In the genomic region with DNA sequence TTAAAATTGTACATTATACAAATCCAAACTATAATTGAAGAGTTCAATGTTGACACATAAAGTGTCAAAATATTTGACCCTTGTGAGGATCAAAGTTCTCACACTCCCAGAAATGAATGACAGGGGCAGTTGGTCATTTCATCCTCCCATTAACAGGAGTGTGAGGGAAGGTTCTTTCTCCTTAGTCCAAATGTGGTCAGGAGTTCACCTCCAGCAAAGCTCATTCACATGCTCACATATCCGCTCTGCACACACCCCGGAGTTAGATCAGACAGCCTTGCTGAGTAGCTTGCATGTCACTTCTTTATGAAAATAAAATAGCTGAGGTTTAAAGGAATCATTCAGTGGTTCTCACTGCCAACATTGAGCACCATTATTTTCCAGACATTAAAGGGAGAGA, we compare ENCODE assay signal across 4 mouse cellular contexts. TPM values are rescaled to one million over a fixed set of nuclear protein-coding genes. Genes with fewer than 3 reads are reported as not detected.
DNase-seq lines count a peak whose midpoint lies in the region; TF ChIP-seq lines count a peak whose summit lies in the region.
"Not testable (repeated sequence)": the region's sequence is repeated elsewhere in the genome, so short reads cannot be mapped to it uniquely, and the experiment has no call there.

No protein-coding gene starts in this region.

- WGBS in kidney, adult 2 months: 54% methylated on average over 2 of the region's 2 CpGs
- WGBS in liver, adult 2 months: 28% methylated on average over 2 of the region's 2 CpGs

- H3K36me3 ChIP-seq in kidney, adult 2 months (ENCODE audit: control insufficient read depth, insufficient read depth, low read length); liver, adult 2 months (ENCODE audit: control insufficient read depth, insufficient read depth, low read length); myocyte (ENCODE audit: control insufficient read depth, insufficient read depth): not testable (repeated sequence)

- not testable (repeated sequence) for H3K4me3 ChIP-seq in kidney, adult 2 months (ENCODE audit: insufficient read depth, low read depth, low read length); liver, adult 2 months (ENCODE audit: insufficient read depth, low read depth, low read length); myocyte

- H3ac ChIP-seq in myocyte (ENCODE audit: control insufficient read depth, insufficient read length): not testable (repeated sequence)

- DNase-seq in kidney, adult 2 months: peak; percentile 54
- peak; percentile 66 for DNase-seq in kidney, adult 9 months
- peak; percentile 75 for DNase-seq in liver, adult 2 months (ENCODE audit: extremely low read depth, low read depth, low spot score)

- H3K4me2 ChIP-seq in myocyte (ENCODE audit: low read depth): peak overlapping the region; percentile 18

- TF ChIP-seq CTCF in kidney, adult 2 months (conservative IDR thresholded peaks at IDR 0.05; ENCODE audit: insufficient read depth, insufficient read length, low read depth, low read length); liver, adult 2 months (IDR thresholded peaks at IDR 0.05; ENCODE audit: low read depth, low read length): not testable (repeated sequence)

- H3K9ac ChIP-seq in liver, adult 2 months (ENCODE audit: low read depth, low read length): not testable (repeated sequence)

- not testable (repeated sequence) for H3K4me1 ChIP-seq in kidney, adult 2 months (ENCODE audit: control insufficient read depth, insufficient read depth, low read length); liver, adult 2 months (ENCODE audit: control insufficient read depth, insufficient read depth, low read length)

- H3K79me2 ChIP-seq in liver, adult 2 months (ENCODE audit: control insufficient read depth, insufficient read depth, low read length); myocyte (ENCODE audit: control insufficient read depth, insufficient read depth): not testable (repeated sequence)

- TF ChIP-seq POLR2A in kidney, adult 2 months (IDR thresholded peaks at IDR 0.05; ENCODE audit: low read depth, low read length); liver, adult 2 months (IDR thresholded peaks at IDR 0.05; ENCODE audit: extremely low read depth, insufficient read depth, low read length); myocyte (IDR thresholded peaks at IDR 0.05; ENCODE audit: insufficient read length, low read depth): not testable (repeated sequence)

- H3K27ac ChIP-seq in kidney, adult 2 months (ENCODE audit: insufficient read depth, low read depth, low read length): not testable (repeated sequence)
- peak overlapping the region; percentile 58 for H3K27ac ChIP-seq in liver, adult 2 months (replicated peaks; ENCODE audit: insufficient read depth, low read depth, low read length)

- H3K27me3 ChIP-seq in kidney, adult 2 months (replicated peaks; ENCODE audit: control insufficient read depth, insufficient read depth, low read length); liver, adult 2 months (ENCODE audit: control insufficient read depth, insufficient read depth, low read length); myocyte (ENCODE audit: control insufficient read depth, insufficient read depth, insufficient read length): not testable (repeated sequence)

TF ChIP-seq in myocyte, 11 proteins besides CTCF, POLR2A, EP300 and RAD21:
- TF ChIP-seq MYOD1 (IDR thresholded peaks at IDR 0.05; ENCODE audit: control insufficient read depth in 1 of 3, insufficient read length in 2 of 3, low read depth in 2 of 3): peak in 1 of 3 experiments; percentile 49

RNA-seq across cellular contexts. Expression of gene Car13, which starts 58.8 kb away (rescaled TPM):
- polyA plus RNA-seq in kidney, adult 2 months (2012; rRNA removed): 2.3 and 3.2 TPM in 2 replicates
- 0.65 and 1.1 TPM in 2 replicates for total RNA-seq in liver, adult 2 months (2014; rRNA removed)
- polyA plus RNA-seq in liver, adult 2 months (2012; rRNA removed): 0.09 and 0.16 TPM in 2 replicates
- 17.9 TPM for polyA plus RNA-seq in myocyte (2012; fragmentation: generic; extraction: Trizol)
